Comparison of ENCODE assay signal across 8 mouse cellular contexts in the genomic region with DNA sequence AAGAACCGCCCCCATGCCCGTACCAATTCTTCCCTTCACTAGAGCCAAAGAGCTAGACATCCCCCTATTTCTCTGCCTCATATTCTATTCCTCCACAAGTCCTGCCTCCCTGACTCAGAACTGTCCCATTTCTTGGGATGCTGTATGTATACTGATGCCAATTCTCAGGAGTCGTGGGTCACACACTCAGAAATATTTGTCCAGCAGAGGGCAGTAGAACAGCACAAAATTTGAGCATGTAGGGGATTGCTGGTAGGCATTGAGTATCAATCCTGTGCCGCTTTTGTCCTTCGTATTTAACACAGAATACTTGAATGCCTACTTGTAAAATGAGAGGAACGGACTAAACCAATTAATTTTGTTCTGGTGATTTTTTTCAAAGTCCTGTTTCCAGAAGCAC. TPM values are rescaled to one million over a fixed set of nuclear protein-coding genes. Genes with fewer than 3 reads are reported as not detected.
DNase-seq lines count a peak whose midpoint lies in the region; ATAC-seq lines count a peak whose summit lies in the region.

No protein-coding gene starts in this region.

- no peaks in the 10 kb centered on the region for H3K36me3 ChIP-seq in midbrain, embryonic 16.5 days (ENCODE audit: control insufficient read depth, insufficient read depth, low read length)
- no peaks in the 10 kb centered on the region for H3K36me3 ChIP-seq in stomach, embryonic 14.5 days (ENCODE audit: control insufficient read depth, insufficient read depth, low read length)

- intact Hi-C loops in gastrocnemius, postnatal 14 days (cut with DNase I; ENCODE audit: low total_unique reads) = loop anchor here (5.0 to 10.0 kb wide), 2 partner anchors 218 to 435 kb away; no protein-coding TSS in a partner anchor
- intact Hi-C loops in left cerebral cortex, postnatal 36 days (cut with DNase I) = loop anchor here (2.0 to 5.0 kb wide), 2 partner anchors 216 to 410 kb away; no protein-coding TSS in a partner anchor

- WGBS in midbrain, embryonic 16.5 days = 31% methylated on average over 6 of the region's 6 CpGs
- 33% methylated on average over 6 of the region's 6 CpGs for WGBS in stomach, embryonic 14.5 days

- no peaks in the 10 kb centered on the region for H3K9me3 ChIP-seq in midbrain, embryonic 16.5 days (replicated peaks; ENCODE audit: control insufficient read depth, low read length, poor library complexity, severe bottlenecking)
- H3K9me3 ChIP-seq in stomach, embryonic 14.5 days (ENCODE audit: control insufficient read depth, low read depth, low read length) = no peaks in the 10 kb centered on the region

- no peak overlapping the region for H3K9ac ChIP-seq in midbrain, embryonic 16.5 days (ENCODE audit: low read depth, low read length)
- H3K9ac ChIP-seq in stomach, embryonic 14.5 days (replicated peaks; ENCODE audit: low read depth, low read length) = no peak overlapping the region

- no peak overlapping the region for H3K27ac ChIP-seq in midbrain, embryonic 16.5 days (ENCODE audit: low read length)
- no peak overlapping the region for H3K27ac ChIP-seq in stomach, embryonic 14.5 days (ENCODE audit: low read length)

- peak; percentile 81 for DNase-seq in 416B (ENCODE audit: low read depth)
- DNase-seq in ZHBTc4 (ENCODE audit: low read depth, low spot score) = peak; percentile 79
- DNase-seq in cerebellum, postnatal 36 days = peak; percentile 54 to 70
- DNase-seq in gastrocnemius, postnatal 14 days = peak; percentile 32
- peak; percentile 53 for DNase-seq in kidney, adult 18-20 months
- peak; percentile 37 to 55 for DNase-seq in left cerebral cortex, postnatal 36 days (ENCODE audit: low spot score in 2 of 2)

- no peak overlapping the region for H3K4me2 ChIP-seq in midbrain, embryonic 16.5 days (ENCODE audit: low read length)
- no peak overlapping the region for H3K4me2 ChIP-seq in stomach, embryonic 14.5 days (replicated peaks; ENCODE audit: low read depth, low read length)

- peak; percentile 93 for ATAC-seq in midbrain, embryonic 16.5 days
- ATAC-seq in stomach, embryonic 14.5 days (ENCODE audit: insufficient number of reproducible peaks, insufficient read depth, low FRiP score, low read depth) = peak; percentile 69; the same call in 1 of the 2 replicates

- no peak overlapping the region for H3K4me3 ChIP-seq in midbrain, embryonic 16.5 days (ENCODE audit: low read depth, low read length)
- H3K4me3 ChIP-seq in stomach, embryonic 14.5 days (ENCODE audit: low read depth, low read length) = no peak overlapping the region

- H3K4me1 ChIP-seq in midbrain, embryonic 16.5 days (ENCODE audit: control insufficient read depth, insufficient read depth, low read length) = no peaks in the 10 kb centered on the region
- H3K4me1 ChIP-seq in stomach, embryonic 14.5 days (ENCODE audit: control insufficient read depth, insufficient read depth, low read length) = no peaks in the 10 kb centered on the region

- no peaks in the 10 kb centered on the region for H3K27me3 ChIP-seq in midbrain, embryonic 16.5 days (ENCODE audit: control insufficient read depth, insufficient read depth, low read depth, low read length)
- no peaks in the 10 kb centered on the region for H3K27me3 ChIP-seq in stomach, embryonic 14.5 days (ENCODE audit: control insufficient read depth, insufficient read depth, low read length)

RNA-seq across cellular contexts. Expression of gene Btla, which starts 27.3 kb away (rescaled TPM):
- total RNA-seq in gastrocnemius, postnatal 14 days (2021) = under 1 TPM; 0.16 to 0.18 TPM
- total RNA-seq in left cerebral cortex, postnatal 36 days (2021) = under 1 TPM; 0.20 to 0.63 TPM
- polyA plus RNA-seq in midbrain, embryonic 16.5 days (2015; fragmentation: Nextera tagmentation; extraction: Ambion mirVana) = 0.10 TPM in 2 replicates
- 0.15 TPM in 1 of 2 replicates, not detected in the other for polyA plus RNA-seq in stomach, embryonic 14.5 days (2014; fragmentation: Nextera tagmentation; extraction: Ambion mirVana)

RNA-seq across cellular contexts. Expression of gene Atg3, which starts 38.2 kb away (rescaled TPM):
- total RNA-seq in gastrocnemius, postnatal 14 days (2021) = 10 to 100 TPM; 19.0 to 20.8 TPM
- 10 to 100 TPM; 40.0 to 43.6 TPM for total RNA-seq in left cerebral cortex, postnatal 36 days (2021)
- 47.5 and 47.9 TPM in 2 replicates for polyA plus RNA-seq in midbrain, embryonic 16.5 days (2015; fragmentation: Nextera tagmentation; extraction: Ambion mirVana)
- 34.9 and 36.3 TPM in 2 replicates for polyA plus RNA-seq in stomach, embryonic 14.5 days (2014; fragmentation: Nextera tagmentation; extraction: Ambion mirVana)

RNA-seq across cellular contexts. Expression of gene Slc35a5, which starts 38.3 kb away (rescaled TPM):
- total RNA-seq in gastrocnemius, postnatal 14 days (2021) = 1 to 10 TPM; 5.5 to 6.7 TPM
- total RNA-seq in left cerebral cortex, postnatal 36 days (2021) = 10 to 100 TPM; 46.7 to 49.8 TPM
- polyA plus RNA-seq in midbrain, embryonic 16.5 days (2015; fragmentation: Nextera tagmentation; extraction: Ambion mirVana) = 34.5 and 38.3 TPM in 2 replicates
- polyA plus RNA-seq in stomach, embryonic 14.5 days (2014; fragmentation: Nextera tagmentation; extraction: Ambion mirVana) = 16.8 and 19.9 TPM in 2 replicates

Comparison
In these comparisons a context has a peak if more than half of its experiments do, and no peak if none do; other contexts are left out.
1. RNA of gene Slc35a5, which starts 38.3 kb away (total RNA-seq): 46.7 to 49.8 TPM in left cerebral cortex, postnatal 36 days; 5.5 to 6.7 TPM in gastrocnemius, postnatal 14 days; every median in the first group is over 4 times any median in the second.
2. Peak in every context shown above with its lines, with median percentiles within 50 percentile points of each other: DNase-seq.